Mouse (Mus musculus): ENCODE measurements around the gene Eftud2. TPM values are rescaled to one million over a fixed set of nuclear protein-coding genes. Genes with fewer than 3 reads are reported as not detected.

Eftud2 gene
- total RNA-seq, 2 experiments from 2014 or later: 24.5 to 24.7 TPM

- DNase-seq (ENCODE audit: low spot score): no peak
Measured at GRCm38 (mm10) chr11:102819783-102820385, 60.9 kb downstream of the Eftud2 start.

- DNase-seq (ENCODE audit: low spot score): peak; percentile 39
Measured at GRCm38 (mm10) chr11:102819021-102819782, 61.6 kb downstream of the Eftud2 start, which contains the start of gene Gjc1. Gjc1 (minus strand) TSS chr11:102819700.

DNA sequence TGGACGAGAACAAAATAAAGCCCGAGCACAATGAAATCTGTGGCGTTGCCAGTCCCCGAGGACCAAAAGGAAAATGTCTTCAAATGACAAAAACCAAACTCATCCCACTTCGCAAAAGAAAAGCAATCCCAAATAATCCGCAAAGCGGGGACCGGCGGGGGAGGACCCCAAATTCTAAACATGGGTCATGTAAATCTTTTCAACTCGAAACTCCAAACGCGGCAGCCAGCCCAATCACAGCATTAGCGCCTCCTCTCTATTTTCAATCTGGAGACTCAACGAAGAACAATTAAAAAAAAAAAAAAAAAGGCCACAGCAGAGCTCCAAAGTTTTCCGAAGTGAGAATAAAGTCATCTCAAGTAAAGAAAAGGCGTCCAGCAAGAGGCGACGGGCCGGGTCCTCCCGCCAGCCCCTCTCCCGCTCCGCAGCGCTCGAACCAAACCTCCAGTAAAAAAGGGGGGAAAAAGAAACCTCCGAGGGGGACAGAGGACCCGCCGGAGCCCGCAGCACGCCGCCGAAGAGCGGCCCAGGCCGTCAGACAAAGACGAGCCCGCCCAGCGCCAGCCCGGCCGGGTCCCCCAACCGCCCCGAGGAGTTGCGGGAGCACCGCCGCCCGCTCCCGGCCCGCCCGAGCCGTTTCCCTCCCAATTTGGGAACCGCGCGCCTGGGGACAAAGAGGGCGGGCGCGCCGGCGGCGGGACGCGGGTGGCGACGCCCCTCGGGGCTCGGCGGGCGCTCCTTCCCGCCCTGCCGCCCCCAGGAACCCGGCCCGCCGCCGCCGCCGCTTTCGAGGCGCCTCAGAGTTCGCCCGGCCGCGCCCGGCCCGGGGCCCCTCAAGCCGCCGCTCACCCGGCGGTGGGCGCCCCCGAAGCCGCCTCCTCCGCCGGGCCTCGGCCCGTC, 62.4 kb downstream of the Eftud2 start:
- DNase-seq (ENCODE audit: low spot score): no peak

DNA sequence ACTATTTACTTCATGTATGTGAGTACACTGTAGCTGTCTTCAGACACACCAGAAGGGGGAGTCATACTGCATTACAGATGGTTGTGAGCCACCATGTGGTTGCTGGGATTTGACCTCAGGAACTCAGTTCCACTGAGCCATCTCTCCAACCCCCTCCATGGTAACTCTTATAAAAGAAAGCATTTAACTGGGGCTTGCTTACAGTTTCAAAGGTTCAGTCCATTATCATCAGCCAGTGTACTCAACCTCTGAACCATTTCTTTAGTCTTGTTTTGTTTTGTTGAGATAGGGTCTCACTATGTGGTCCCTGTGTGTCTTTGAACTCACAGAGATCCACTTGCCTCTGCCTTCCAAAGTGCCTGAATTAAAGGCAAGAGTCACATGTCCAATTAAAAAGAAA, 65.9 kb downstream of the Eftud2 start:
- no peak for DNase-seq (ENCODE audit: low spot score)

- DNase-seq (ENCODE audit: low spot score): no peak
Measured at GRCm38 (mm10) chr11:102810721-102811485, 69.9 kb downstream of the Eftud2 start.

GRCm38 (mm10) chr11:102808246-102808645, 72.5 kb downstream of the Eftud2 start:
- DNase-seq (ENCODE audit: low spot score): no peak

GRCm38 (mm10) chr11:102803453-102803852, 77.3 kb downstream of the Eftud2 start:
- no peak for DNase-seq (ENCODE audit: low spot score)

GRCm38 (mm10) chr11:102794157-102794556, 86.6 kb downstream of the Eftud2 start:
- DNase-seq (ENCODE audit: low spot score): no peak

GRCm38 (mm10) chr11:102791682-102792445, 88.9 kb downstream of the Eftud2 start:
- peak; percentile 52 for DNase-seq (ENCODE audit: low spot score)

Other genes starting within 250 kb of the Eftud2 start
- gene Meioc, start 217.3 kb downstream of the Eftud2 start, total RNA-seq (2021): not detected
- gene Ccdc43, start 183.2 kb downstream of the Eftud2 start, total RNA-seq (2021): 10 to 100 TPM; 74.4 to 79.7 TPM
- under 1 TPM; 0.31 to 0.41 TPM for gene Adam11, start 119.5 kb downstream of the Eftud2 start, total RNA-seq (2021)
- gene Gjc1, start 61.3 kb downstream of the Eftud2 start, total RNA-seq (2021): 1 to 10 TPM; 3.7 to 4.6 TPM
- gene Higd1b, start 45.1 kb downstream of the Eftud2 start, total RNA-seq (2021): 1 to 10 TPM; 2.4 to 3.1 TPM
- gene Ccdc103, start 219 bp upstream of the Eftud2 start, total RNA-seq (2021): not detected
- not detected for gene Fam187a, start 4.2 kb upstream of the Eftud2 start, total RNA-seq (2021)
- not detected for gene Gfap, start 19.9 kb upstream of the Eftud2 start, total RNA-seq (2021)
- not detected for gene Kif18b, start 44.1 kb upstream of the Eftud2 start, total RNA-seq (2021)
- not detected for gene C1ql1, start 65.7 kb upstream of the Eftud2 start, total RNA-seq (2021)
- 10 to 100 TPM; 48.5 to 48.7 TPM for gene Nmt1, start 147.2 kb upstream of the Eftud2 start, total RNA-seq (2021)
- gene Dcakd, start 147.3 kb upstream of the Eftud2 start, total RNA-seq (2021): 10 to 100 TPM; 15.2 to 20.3 TPM
- gene Plcd3, start 220.7 kb upstream of the Eftud2 start, total RNA-seq (2021): 1 to 10 TPM; 6.9 to 9.4 TPM
- gene Acbd4, start 220.7 kb upstream of the Eftud2 start, total RNA-seq (2021): 10 to 100 TPM; 36.1 to 38.9 TPM
- gene Hexim1, start 235.2 kb upstream of the Eftud2 start, total RNA-seq (2021): 10 to 100 TPM; 23.3 to 23.6 TPM

Measured in gastrocnemius, adult 18-20 months (tissue).